Mouse (Mus musculus) layer of hippocampus, adult 18-20 months (tissue): ENCODE results near the gene Rassf7. TPM values are rescaled to one million over a fixed set of nuclear protein-coding genes. Genes with fewer than 3 reads are reported as not detected.

ENCODE experiments used
- DNase-seq, 2 experiments: peaks; one replicate each; pipeline ENCODE4 v3.0.0; 2022; ENCODE audit warnings: low spot score in 2 of 2
- long read RNA-seq: library from polyadenylated mRNA; stranded (forward); transcript quantifications from one replicate; pipeline ENCODE4 v2.0.0, GENCODE M21; 2021
- total RNA-seq, 2 experiments: library from RNA; stranded (reverse); gene quantifications; 2 replicates each; pipeline ENCODE4 v1.2.3; 2021

The Rassf7 gene
- total RNA-seq = 1 to 10 TPM in 1 of 2 experiments, under 1 TPM in 1; 0.71 to 1.5 TPM
- long read RNA-seq = 0 reads

DNA sequence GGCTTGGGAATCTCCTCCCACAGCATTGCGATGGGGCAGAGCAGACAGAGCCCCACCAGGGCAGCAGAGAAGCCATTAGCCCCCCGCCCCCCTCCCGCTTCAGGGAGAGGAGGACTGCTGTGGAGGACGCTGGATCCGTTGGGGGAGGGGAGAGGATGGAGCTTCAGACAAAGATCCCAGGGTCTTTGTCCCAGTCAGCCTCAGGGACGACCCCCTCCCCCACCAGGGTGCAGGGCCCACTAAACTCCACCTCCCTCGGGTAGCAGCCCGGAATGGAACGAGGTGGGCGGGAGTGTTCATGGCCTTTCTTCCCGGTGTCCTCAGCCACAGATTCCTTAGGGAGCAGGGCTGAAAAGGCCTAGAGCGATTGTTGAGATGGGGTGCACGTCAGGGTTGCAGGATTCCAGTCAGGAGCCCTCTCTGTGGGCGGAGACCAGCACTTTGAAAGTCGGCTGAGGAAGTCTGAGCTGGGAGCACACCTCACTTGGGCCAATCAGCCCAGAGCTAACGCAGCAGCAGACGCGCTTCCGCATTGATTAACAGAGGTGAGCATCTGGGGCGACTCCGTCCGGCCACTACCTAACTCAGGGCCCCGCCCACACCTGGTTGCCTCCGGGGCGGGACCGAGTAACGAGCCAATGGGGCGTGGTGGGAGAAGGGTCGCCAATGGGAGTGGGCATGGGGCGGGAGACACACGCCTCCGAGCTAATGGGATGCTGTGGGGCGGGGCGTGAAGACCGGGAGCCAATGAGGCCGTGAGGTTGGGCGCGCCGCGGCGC, at the start of gene Rassf7:
Gene Rassf7, plus strand, starts transcription at position 760 of the 779 bp plus-strand sequence.
- peak; percentile 68 to 79 for DNase-seq

DNA sequence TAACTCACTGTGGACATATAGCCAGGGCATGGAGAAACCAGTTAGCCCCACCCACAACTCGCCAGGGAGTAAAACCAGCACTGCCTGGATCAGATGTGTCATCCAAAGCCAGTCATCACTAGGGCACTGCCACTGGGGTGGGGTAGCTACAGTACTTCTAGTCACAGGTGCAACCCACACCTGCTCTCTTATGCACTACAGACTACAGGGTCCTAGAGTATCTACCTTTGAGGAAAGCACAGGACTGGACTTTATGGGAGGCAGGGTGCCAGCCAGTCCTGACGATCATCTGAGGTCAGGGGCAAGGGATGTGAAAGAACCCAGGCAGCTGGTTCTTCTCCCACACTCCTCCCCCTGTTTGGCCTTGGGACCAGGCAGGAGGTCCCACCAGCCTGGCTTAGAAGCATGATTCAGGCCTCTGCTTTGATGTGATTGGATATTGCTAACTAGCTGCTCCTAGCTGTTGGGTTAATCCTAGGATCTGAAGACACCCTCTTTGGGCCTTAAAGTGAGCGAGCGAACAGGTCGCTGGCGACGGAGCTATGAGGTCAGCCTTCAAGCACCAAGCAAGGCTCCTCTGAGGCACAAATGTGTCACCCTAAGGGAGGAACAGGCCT, 47.7 kb upstream of the Rassf7 start:
- no peak for DNase-seq

DNA sequence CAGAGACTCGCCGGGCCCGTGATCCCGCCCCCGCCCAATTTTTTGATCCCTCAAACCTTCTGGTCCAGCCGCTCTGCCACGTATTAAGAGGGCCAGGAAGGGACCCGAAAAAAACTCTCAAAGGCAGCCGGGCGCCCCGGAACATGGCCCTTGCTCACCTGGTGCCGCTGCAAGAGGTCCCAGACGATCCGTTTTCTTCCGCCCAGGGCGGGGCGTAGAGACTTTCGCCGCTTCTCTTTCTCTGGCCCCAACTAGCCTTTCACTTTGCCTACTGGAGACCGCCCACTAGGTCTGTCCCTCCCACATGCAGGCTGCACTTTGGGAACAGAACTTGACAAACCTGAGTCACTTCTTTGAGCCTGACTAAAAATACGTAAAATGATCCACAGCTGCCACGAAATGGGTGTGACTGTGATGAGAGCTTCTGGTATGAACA, 47.1 kb upstream of the Rassf7 start:
- DNase-seq = peak in 1 of 2 experiments; percentile 56

DNA sequence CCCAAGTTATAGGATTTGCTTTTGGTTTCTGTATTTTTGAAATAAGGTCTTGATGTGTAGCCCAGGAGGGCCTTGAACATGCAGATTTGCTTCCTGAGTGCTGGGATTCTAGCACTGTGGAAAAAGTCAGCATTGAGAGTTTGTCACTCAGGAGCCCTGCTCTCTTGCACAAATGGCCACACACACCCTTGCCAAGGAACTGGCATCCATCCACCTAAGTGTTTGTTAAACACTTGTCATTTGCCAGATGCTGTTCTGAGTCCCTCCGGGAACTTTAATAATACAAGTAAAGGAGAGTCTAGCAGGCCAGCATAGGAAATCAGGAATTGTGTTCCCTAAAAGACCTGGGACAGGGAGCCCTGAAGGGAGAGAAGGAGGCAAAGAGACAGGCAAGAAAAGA, 46.4 kb upstream of the Rassf7 start:
- no peak for DNase-seq

DNA sequence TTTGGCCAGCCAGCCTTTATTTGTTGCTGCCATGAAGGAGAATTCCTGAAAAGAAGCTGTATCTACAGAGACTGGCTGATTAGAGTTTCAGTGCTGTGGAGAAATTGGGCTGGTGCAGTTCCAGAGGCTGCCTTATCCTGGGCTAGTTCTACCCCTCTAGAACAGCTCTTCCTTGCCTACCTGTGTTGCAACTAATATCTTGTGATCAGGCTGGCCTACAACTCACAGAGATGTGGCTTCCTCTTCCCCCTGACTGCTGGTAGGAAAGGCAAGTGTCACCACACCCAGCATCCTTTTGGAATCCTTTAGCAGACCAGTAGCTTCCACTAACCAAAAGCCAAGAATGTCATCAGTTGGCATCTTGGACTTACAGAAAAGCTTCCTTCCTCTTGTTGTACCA, 45.8 kb upstream of the Rassf7 start:
- DNase-seq = no peak

DNA sequence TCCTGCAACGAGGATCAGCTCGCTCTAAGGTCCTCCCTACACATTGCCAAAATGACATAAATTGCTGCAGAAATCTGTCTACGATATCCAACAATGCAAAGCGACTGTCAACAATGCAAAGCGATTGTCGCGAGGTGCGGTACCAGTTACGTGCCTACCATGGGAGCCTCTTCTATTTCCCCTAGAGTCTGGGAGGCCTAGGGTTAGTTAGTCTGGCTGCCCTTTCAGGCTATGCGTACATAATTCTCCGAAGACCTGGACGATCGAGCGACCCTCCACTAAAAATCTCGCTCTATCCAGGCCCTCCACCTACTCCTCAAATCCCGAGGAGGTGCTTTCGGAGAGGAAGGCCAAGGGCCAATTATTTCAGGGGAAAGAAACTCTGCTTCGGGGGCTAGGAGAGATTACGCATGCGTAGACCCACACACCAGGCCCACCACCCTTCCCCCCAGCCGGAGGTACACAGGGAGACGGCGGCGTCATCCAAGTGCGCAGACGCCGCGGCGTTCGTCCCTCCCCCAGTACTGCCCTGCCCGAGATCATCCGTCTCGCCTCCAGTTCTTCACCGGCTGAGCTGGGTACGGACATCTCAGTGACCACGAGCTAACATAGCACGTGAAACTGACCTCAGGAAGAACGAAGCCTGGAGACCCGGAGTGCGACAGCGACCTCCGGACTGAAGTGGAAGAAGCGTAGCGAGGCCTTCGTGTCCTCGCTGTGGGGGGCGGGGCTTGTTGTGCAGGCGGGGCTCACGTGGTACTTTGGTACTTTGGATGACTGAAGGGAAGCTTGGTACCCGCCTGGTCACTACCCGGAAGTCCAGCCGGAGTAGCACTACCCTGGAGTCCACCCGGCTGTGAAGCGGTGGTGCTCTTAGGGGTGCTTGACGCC, 43.3 kb upstream of the Rassf7 start, which contains the start of gene Rnh1:
Gene Rnh1, minus strand, starts transcription at position 742 of the 891 bp plus-strand sequence.
- DNase-seq = peak; percentile 91 to 96

DNA sequence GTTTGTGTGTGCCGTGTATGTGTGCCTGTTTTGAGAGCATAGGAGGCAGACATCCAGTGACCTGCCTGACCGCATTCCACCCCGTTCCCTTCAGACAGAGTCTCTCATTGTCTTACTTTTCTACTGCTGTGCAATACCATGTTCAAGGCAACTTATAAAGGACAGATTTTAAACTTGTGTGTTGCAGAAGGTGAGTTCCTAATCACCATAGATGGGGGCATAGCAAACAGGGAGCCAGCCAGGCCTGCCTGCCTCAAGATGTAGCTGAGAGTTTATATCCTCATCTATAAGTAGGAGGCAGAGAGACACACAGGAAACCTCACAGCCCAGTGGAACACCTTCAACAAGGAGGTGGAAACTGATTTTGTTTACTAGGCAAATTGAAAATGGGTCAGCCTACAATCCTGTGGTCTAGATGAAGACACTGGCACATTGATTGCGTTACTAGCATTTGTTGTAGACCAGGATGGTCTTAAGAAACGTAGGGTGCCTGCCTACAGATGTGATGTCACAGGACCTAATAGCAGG, 42.3 kb upstream of the Rassf7 start:
- no peak for DNase-seq

DNA sequence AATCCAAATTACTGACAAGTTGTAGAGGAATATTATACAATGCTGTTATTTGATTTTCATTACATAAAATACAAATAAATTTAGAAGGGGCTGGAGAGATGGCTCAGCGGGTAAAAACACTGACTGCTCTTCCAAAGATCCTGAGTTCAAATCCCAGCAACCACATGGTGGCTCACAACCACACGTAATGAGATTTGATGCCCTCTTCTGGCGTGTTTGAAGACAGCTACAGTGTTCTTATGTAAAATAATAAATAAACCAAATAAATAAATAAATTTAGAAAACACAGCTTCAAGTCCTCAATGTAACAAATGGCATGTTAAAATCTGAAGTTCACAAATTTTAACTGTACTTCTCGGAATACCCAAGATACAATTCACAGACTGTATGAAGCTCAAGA, 40.6 kb upstream of the Rassf7 start:
- no peak for DNase-seq

DNA sequence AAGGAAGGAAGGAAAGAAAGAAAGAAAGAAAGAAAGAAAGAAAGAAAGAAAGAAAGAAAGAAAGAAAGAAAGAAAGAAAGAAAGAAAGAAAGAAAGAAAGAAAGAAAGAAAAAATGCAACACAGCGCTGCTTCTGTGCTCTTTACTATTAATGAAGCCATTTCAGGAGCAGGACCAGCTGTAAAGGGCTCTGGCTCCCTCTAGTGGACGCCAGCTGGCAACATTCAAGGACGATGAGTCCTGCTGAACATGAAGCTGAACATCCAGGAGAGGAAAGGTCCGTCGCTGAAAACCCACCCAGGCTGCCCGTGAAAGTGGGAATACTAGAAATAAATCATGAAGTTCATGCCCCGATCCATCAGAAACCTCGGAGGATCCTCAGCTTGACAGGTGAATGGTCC, 39.5 kb upstream of the Rassf7 start:
- peak; percentile 67 to 95 for DNase-seq

DNA sequence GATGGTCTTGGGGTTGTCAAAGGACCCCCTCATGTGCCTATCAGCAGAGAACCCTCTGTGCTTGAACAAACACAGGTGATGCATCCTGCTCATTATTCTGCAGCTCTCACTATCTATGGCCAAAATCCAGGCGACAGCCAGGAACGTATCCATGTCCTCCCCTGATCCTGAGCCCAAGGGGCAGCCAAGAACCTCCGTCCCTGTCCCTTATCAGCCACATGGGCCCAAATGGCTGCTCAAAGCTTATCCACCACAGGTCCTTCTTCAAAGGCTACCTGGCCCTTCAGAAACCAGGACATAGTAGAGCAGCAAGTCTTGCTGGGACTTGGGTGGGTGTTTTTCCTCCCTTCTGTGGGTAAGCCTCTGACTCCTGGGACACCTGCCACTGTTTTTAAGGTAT, 27.5 kb upstream of the Rassf7 start:
- DNase-seq = no peak

DNA sequence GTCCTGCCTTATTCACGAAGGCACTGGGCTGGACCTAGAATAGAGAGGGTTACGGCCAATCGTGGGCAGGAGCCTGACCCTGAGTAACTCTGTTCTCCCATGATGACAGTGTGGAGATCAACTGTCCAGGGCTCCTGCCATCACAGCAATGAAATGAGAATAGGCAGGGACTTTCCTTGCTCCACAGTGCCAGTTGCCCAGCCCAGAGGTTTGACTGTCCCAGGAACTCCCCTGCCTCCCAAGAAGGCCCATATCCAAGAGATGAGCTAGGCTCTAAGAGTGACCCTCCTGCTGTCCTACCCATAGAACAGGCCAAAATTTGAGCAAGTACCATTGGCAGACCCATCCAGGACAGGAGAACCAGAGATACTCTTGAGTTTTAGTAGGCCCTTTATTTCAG, 26.9 kb upstream of the Rassf7 start:
- no peak for DNase-seq

DNA sequence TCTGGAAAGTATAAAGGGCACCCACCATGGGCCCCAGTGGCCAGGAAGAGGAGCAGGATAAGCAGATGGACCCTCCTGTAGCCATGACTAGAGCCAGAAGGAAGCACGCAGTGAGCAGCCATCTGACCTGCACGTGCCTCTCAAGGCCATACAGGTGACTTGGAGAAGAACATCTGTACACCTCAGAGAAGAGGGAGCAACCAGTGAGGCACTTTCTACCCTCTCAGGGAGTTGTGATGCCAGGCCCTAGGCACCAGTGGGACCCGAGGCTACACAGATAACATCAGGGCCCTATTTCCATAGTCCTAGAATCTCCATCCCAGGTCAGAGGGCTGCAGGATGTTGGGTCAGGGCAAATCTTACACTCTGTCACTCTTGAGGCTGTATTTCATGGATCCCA, 25.4 kb upstream of the Rassf7 start:
- no peak for DNase-seq

DNA sequence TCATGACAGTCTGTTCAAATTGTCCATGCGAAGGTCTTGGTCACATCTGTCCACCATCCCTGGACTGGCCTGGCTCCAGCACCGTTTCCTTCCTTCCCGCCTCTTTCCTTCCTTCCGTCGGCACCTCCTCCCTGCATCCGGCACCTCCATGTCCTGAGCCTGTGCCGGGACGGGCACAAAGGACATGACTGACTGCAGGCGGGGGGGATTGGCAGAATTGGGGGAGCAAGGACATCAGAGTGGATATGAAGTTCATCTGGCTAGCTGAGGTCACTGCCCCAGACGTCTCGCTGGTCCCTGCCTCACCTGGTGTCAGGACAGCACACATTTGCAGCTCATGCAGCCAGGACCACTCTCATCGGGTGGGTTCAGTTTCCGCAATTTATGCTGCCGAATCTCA, 24.6 kb upstream of the Rassf7 start:
- no peak for DNase-seq

DNA sequence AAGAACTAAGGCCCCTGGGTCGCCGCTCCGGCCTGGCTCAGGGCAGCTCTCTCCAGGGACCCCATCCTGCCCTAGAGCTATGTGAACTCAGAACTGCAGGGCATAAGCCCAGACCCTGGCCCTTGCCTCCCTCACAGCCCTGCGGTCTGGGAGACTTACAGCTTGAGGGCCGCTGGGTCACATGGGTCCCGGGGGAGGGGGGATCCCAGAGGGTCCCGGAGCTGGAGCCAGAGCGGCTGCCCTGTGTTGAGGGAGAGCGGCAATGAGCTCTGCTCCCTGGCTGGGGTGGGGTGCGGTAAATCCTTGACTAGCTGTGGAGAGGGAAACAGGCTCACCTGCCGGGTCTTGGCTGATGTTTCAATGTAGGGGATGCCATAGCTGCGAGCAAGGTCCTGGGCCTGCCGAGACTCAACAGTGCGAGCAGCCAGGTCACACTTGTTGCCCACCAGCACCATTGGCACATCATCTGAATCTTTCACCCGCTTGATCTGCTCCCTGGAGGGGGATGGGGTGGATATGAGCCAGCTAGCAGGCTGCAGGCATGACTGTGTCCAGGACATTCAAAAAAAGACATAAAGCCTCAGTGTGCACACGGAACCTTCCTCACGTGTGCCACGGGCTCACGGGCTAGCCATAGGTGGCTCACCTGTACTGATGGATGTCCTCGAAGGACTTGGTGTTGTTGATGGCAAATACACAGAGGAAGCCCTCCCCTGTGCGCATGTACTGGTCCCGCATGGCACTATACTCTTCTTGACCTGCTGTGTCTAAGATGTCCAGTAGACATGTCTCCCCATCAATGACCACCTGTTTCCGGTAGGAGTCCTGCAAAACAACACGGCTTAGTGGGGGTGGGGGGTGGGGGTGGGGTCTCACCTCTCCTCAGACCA, 23.6 kb upstream of the Rassf7 start:
- no peak for DNase-seq

DNA sequence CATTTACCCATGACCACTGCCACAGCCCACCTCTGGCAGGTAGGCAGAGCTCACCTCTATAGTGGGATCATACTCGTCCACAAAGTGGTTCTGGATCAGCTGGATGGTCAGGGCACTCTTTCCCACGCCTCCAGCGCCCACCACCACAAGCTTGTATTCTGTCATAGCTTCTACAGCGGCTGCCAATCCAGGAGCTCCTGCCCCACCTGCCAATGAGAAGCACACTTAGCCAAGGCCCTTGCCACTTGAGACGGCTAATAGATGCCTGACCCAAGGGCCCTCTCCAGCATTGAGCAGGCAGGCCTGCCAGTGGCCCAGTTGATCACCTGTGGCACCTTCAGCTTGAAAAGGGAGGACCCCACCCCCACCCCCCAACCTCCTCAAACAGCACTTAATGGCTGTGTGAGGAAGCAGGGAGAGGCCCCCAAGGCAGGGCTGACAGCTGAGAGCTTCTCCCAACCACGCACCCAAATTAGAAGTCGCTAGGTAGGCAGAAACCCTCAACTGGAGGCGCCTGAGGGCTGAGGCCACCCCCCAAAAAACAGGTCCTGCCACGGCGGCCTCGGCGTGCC, 22.8 kb upstream of the Rassf7 start:
- DNase-seq = no peak

DNA sequence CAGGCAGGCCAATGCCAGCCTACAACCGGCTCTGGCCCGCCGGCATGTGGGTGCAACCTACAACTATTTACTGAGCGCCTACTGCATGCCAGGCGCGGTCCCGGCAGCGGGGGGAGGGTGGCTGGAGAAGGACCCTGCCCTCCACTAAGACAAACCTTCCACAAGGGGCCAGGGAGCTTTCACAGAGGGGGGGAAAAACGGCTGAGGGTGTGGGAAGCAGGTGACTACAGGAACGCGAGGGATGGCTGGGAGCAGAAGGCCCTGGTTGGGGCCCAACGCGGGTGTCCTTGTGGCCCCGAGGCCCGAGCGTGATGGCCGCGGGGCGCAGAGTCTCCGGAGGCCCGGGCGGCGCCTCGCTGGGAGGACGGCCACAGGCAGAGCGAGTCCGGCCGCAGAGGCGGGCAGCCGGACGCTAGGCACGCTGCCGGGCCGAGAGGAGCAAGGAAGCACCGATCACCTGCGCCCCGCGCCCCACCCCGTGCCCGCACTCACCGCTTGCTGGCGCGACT, 22.3 kb upstream of the Rassf7 start:
- DNase-seq = peak in 1 of 2 experiments; percentile 39

DNA sequence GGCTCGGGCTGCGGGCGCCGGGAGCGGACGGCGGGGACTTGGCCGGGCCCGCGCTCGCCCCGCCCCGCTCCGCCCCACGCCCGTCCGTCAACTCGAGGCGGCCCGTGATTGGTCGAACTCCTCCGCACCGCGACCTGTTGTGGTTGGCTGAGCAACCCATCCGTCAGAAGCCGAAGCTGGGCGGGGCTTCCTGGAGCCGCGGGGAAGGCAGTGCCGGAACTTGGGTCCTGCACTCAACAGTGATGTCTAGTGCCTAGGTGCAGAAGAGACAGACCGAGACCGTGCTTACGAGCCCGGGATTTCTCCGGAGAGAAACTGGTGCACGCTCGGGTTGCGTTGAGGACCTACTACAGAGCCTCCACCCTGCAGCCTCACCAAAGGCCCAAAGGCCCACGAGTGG, 21.7 kb upstream of the Rassf7 start, which contains the start of the genes Hras and Lrrc56:
Gene Hras, minus strand, starts transcription at position 58 of the 400 bp plus-strand sequence.
Gene Lrrc56, plus strand, starts transcription at position 210 of the 400 bp plus-strand sequence.
- DNase-seq = peak; percentile 95 to 98

DNA sequence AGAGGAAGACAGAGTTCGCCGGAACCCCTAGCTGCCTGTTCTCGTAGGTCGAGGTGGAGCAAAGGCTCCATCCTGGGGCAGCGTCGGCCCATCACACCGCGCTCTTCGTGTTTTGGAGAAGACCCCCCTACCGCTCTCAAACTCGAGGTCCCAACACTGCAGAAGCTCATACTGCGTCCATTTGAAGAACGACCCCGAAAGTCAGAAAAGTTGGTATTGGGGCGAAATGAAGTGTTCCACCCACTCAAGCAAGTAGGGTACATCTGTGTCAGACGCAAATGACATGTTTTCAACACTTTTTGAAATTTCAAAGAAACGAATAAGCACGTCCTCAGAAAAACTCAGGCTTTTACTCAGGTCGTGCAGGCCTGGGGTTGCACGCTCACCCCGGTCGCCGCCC, 21.3 kb upstream of the Rassf7 start:
- no peak for DNase-seq

DNA sequence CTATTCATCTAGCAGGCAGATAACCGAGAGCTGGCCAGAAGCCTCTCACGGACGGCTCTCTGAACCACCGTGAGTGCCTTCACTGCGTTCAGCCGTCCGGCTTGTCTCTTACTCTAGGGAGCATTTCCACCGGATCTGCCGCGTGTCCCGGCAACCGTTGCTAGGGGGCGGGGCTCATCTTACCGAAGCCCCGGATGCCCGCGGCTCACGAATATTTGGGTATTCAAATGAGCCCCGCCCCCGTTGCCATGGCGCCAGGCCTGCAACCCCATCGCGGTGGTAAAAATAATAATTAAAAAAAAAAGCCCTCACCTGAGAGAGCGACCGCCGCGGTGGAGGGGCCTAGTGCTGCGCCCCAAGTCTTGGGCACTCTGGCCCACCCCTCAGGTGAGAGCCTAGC, 20.8 kb upstream of the Rassf7 start:
- peak; percentile 81 to 89 for DNase-seq

DNA sequence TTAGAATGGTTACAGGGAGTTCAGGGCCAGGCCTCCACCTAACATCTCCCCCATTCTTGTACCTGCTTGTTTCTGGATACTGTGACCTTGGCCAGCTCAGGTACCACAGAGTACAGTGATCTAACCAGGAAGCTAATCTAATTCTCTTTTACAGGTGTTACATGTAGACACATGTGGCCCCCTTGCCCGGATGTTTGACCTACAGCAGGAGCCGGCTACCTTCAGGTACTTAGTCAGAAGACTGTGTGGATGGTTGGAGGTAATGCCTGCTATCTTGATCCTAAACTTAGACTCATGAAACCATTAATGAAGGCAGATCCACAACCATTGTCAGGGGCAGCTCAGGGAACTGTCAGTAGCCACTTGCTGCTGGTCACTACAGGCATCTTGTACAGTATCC, 19.9 kb upstream of the Rassf7 start:
- no peak for DNase-seq
